Mouse (Mus musculus) bone marrow macrophage, adult 2 months (primary cell): ENCODE measurements around the gene Actg2. TPM values are rescaled to one million over a fixed set of nuclear protein-coding genes. Genes with fewer than 3 reads are reported as not detected.
"Not testable (repeated sequence)": the region's sequence is repeated elsewhere in the genome, so short reads cannot be mapped to it uniquely, and the experiment has no call there.

Experiments
- H3K27ac ChIP-seq: 2 replicates; pipeline ENCODE4 v1.5.1; 2012; ENCODE audit warnings: low read depth, low read length; ENCODE audit not compliant: insufficient read depth
- H3K4me1 ChIP-seq: 2 replicates; pipeline ENCODE4 v1.6.1; 2012; ENCODE audit warnings: low read length; ENCODE audit not compliant: control insufficient read depth, insufficient read depth
- H3K4me3 ChIP-seq: 2 replicates; pipeline ENCODE4 v1.5.1; 2012; ENCODE audit warnings: mild to moderate bottlenecking, low read length, moderate library complexity; ENCODE audit not compliant: insufficient read depth
- CTCF ChIP-seq: IDR thresholded peaks from 2 replicates; pipeline ENCODE4 v1.5.1; 2012; ENCODE audit warnings: low read depth, mild to moderate bottlenecking, low read length, moderate library complexity
- POLR2A ChIP-seq: IDR thresholded peaks from 2 replicates; pipeline ENCODE4 v1.6.1; 2012; ENCODE audit warnings: mild to moderate bottlenecking, low read depth, low read length, borderline replicate concordance
- polyA plus RNA-seq: library from polyadenylated mRNA; stranded (reverse); fragments of >200 nt; gene quantifications from 2 replicates; pipeline ENCODE4 v1.2.4, GENCODE M21; 2012; ENCODE audit not compliant: missing spikeins, insufficient read depth, insufficient read length

The Actg2 gene
- 4.6 and 4.7 TPM in 2 replicates for polyA plus RNA-seq

- Histone ChIP-seq H3K4me1 (peaks cover 12% of the 10 kb centered on the region), H3K27ac (no peak within 1 kb of the TSS), H3K4me3 (no peak within 1 kb of the TSS)
- TF ChIP-seq CTCF (no peak), POLR2A (no peak)
Observed at GRCm38 (mm10) chr6:83536028-83536794, at the start of gene Actg2. TSS of gene Actg2 (minus strand) at chr6:83536265.

DNA sequence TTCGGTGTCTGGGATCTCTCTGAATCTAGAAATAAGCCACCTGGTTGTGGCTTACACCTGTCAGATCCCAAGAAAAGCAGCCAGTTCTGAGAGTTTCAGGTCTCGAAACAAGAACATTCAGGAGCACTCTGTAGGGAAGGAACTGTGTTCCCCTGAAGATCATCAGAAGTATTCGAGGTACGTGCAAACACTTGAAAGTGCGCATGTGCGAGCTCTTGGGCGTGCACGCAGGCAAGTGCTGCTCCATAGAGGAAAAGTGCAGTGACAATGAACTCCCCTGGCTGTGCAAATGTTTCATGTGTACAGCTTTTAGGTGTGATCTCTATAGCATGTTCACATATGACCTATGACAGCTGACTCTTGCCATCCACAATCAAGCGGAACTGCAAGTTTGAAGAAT, 49.3 kb upstream of the Actg2 start:
- H3K4me1 ChIP-seq, result peaks cover 24% of the 10 kb centered on the region
- not testable (repeated sequence) for H3K27ac ChIP-seq, H3K4me3 ChIP-seq

GRCm38 (mm10) chr6:83583591-83583990, 47.5 kb upstream of the Actg2 start:
- no peak for TF ChIP-seq POLR2A
- TF ChIP-seq CTCF, result no peak
- no peak overlapping the region for H3K4me3 ChIP-seq
- no peak overlapping the region for H3K27ac ChIP-seq
- peaks cover 15% of the 10 kb centered on the region for H3K4me1 ChIP-seq

GRCm38 (mm10) chr6:83582938-83583270, 46.8 kb upstream of the Actg2 start:
- Histone ChIP-seq H3K4me3 (no peak overlapping the region), H3K4me1 (peaks cover 15% of the 10 kb centered on the region), H3K27ac (no peak overlapping the region)
- TF ChIP-seq POLR2A, result no peak
- TF ChIP-seq CTCF, result peak; percentile 46; the same call in 1 of the 2 replicates

GRCm38 (mm10) chr6:83582135-83582937, 46.3 kb upstream of the Actg2 start:
- H3K4me3 ChIP-seq, result no peak overlapping the region
- TF ChIP-seq POLR2A, result no peak
- no peak for TF ChIP-seq CTCF
- peaks cover 15% of the 10 kb centered on the region for H3K4me1 ChIP-seq
- no peak overlapping the region for H3K27ac ChIP-seq

- Histone ChIP-seq H3K4me3 (no peak overlapping the region), H3K4me1 (no peaks in the 10 kb centered on the region), H3K27ac (no peak overlapping the region)
- TF ChIP-seq POLR2A (no peak), CTCF (no peak)
Observed at GRCm38 (mm10) chr6:83577534-83577933, 41.5 kb upstream of the Actg2 start.

DNA sequence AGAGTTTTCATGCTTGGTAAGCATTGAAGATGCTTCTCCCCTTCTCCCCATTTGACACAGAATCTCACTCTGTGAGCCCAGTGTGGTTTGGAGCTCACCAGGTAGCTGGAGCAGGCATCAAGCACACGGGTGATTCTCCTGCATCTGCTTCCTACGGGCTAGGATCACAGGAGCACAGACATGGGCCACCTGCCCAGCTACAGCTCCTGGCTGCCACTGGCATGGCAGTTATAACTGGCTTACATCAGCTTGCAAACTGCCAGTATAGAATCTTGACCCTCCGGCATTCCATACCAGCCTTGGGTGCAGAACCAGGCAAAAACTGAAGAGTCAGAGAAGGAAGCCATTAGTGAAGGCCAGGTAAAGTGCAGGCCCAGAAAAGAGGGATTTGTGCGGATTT, 39.5 kb upstream of the Actg2 start:
- TF ChIP-seq POLR2A (no peak), CTCF (no peak)

GRCm38 (mm10) chr6:83572671-83573070, 36.6 kb upstream of the Actg2 start, which contains the start of gene Stambp:
TSS of gene Stambp (minus strand) at chr6:83572729.
- no peak for TF ChIP-seq POLR2A
- Histone ChIP-seq H3K27ac (peak within 1 kb of the TSS; percentile 16; the same call in 1 of the 2 replicates), H3K4me3 (peak within 1 kb of the TSS; percentile 90), H3K4me1 (peaks cover 7% of the 10 kb centered on the region)

More for the DNA sequence above, 39.5 kb upstream of the Actg2 start:
- Histone ChIP-seq H3K4me3 (no peak overlapping the region), H3K4me1 (peaks cover 7% of the 10 kb centered on the region), H3K27ac (no peak overlapping the region)

- Histone ChIP-seq H3K4me3 (peak overlapping the region; percentile 90), H3K4me1 (peaks cover 7% of the 10 kb centered on the region), H3K27ac (peak overlapping the region; percentile 16; the same call in 1 of the 2 replicates)
- TF ChIP-seq POLR2A, result no peak
- no peak for TF ChIP-seq CTCF
Observed at GRCm38 (mm10) chr6:83571840-83572667, 36.0 kb upstream of the Actg2 start.
